Mouse (Mus musculus) ES-E14 (cell line): ENCODE data around the gene Cd300ld5.

Experiments used
- HCFC1 ChIP-seq: IDR thresholded peaks from 2 replicates; pipeline ENCODE4 v1.6.1; 2012; ENCODE audit warnings: low read length, inconsistent platforms, borderline replicate concordance; ENCODE audit not compliant: insufficient read depth
- ZC3H11A ChIP-seq: IDR thresholded peaks from 2 replicates; pipeline ENCODE4 v1.6.1; 2012; ENCODE audit warnings: low read depth, mild to moderate bottlenecking, inconsistent platforms, low read length, borderline replicate concordance
- ZNF384 ChIP-seq: IDR thresholded peaks from 2 replicates; pipeline ENCODE4 v1.6.1; 2012; ENCODE audit warnings: low read depth, low read length, inconsistent platforms

- TF ChIP-seq HCFC1 (no peak), ZC3H11A (no peak), ZNF384 (no peak)
Measured at GRCm38 (mm10) chr11:115004070-115004469, 33.5 kb downstream of the Cd300ld5 start.
